Mouse (Mus musculus): ENCODE data around the gene Gm15517.

DNA sequence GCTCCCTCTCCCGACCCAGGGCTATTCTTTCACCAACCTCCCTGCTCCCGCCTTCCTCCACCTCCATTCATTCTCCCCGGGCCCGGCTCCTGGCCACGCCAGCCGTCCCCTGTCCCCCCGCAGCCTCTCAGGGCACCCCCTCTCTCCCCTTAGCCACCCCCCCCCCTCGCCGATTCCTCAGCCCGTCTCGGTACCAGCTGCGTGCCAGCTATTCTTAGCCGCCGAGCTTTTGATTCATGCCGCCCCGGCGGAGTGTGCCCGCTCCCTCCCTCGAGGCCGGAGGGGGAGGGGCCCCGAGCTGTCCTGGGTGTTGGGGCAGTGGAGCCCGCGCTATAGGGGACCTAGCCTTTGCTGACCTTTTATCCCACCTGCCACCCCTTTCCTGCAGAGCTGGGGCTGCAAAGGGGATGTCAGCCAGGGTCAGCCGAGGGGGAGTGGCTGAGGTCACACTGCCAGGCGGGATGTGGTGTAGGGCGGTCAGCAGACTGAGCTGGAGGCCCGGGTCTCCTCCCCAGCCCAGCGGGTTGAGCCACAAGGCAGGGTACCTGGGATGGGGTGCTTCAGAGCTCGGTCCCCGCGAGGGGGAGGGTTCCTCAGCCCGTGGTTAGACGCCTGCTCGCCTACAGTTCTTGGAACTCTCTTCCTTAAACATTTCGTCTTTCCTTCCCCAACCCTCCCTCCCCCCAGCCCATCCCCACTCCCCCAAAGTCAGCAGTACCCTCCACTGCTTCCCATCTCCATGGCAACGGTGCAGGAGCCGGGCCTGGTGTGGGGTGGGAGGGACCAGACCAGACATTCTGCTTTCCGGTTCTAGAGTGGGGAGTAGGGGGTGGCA is 49.8 kb downstream of the Gm15517 start:
- TF ChIP-seq CTCF (conservative IDR thresholded peaks at IDR 0.05 in 1 of 2, IDR thresholded peaks at IDR 0.05 in 1 of 2; ENCODE audit: low read depth in 2 of 2, low read length in 2 of 2) (no peak), TCF12 (IDR thresholded peaks at IDR 0.05; ENCODE audit: low read depth, low read length) (0 out of 2 replicates have a peak, but pooled peaks have one; percentile 11), KAT2A (IDR thresholded peaks at IDR 0.05; ENCODE audit: insufficient replicate concordance, low read length) (no peak), TBP (conservative IDR thresholded peaks at IDR 0.05; ENCODE audit: low read depth, low read length) (no peak), CHD1 (IDR thresholded peaks at IDR 0.05; ENCODE audit: low read depth, low read length) (no peak), POLR2A (IDR thresholded peaks at IDR 0.05; ENCODE audit: low read depth, low read length) (no peak), USF1 (IDR thresholded peaks at IDR 0.05; ENCODE audit: low read depth, low read length) (no peak), ZMIZ1 (IDR thresholded peaks at IDR 0.05; ENCODE audit: low read depth, low read length) (no peak), RAD21 (IDR thresholded peaks at IDR 0.05; ENCODE audit: low read depth, low read length) (no peak), NELFE (IDR thresholded peaks at IDR 0.05; ENCODE audit: low read depth, low read length) (no peak), USF2 (conservative IDR thresholded peaks at IDR 0.05; ENCODE audit: low read depth, low read length) (no peak), ZC3H11A (IDR thresholded peaks at IDR 0.05; ENCODE audit: low read depth, low read length) (no peak)

All from CH12.LX (cell line).